Mouse (Mus musculus) gonadal fat pad, adult 2 months (tissue): ENCODE data around the gene Ehd2. TPM values are rescaled to one million over a fixed set of nuclear protein-coding genes. Genes with fewer than 3 reads are reported as not detected.
"Not testable (repeated sequence)": the region's sequence is repeated elsewhere in the genome, so short reads cannot be mapped to it uniquely, and the experiment has no call there.

Experiments
- DNase-seq: peaks from one replicate; pipeline ENCODE4 v3.0.0-alpha.2; 2012; ENCODE audit warnings: low read depth
- polyA plus RNA-seq: library from polyadenylated mRNA; depleted of rRNA; stranded (reverse); fragments of >200 nt; gene quantifications from 2 replicates; pipeline ENCODE4 v1.2.3, GENCODE M21; 2012

The Ehd2 gene
- polyA plus RNA-seq, 1 experiment: 304 TPM

GRCm38 (mm10) chr7:15945721-15946536 is 21.4 kb downstream of the Ehd2 start, which contains the start of gene Nop53:
Gene Nop53, minus strand, starts transcription at chr7:15946074.
- peak; percentile 88 for DNase-seq

DNA sequence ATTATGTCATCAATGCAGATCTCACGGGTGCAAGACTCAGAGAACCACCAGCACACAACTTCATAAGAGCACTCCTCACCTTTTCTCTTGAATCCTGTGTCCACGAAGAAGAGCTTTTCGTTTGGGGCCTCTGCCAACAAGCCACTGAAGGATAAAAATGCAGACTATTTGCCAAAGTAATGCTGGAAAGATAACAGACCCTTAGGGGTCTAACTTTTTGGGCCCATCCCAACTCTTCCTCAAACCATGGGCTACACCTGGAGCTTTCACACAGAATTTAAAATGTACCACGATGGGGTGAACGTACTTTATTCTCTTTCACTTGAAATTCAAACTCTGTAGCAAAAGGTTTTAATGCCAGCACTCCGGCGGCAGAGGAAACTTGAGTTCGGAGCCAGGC is 22.2 kb downstream of the Ehd2 start:
- no peak for DNase-seq

GRCm38 (mm10) chr7:15944311-15944710 is 23.1 kb downstream of the Ehd2 start:
- DNase-seq: peak; percentile 81

DNA sequence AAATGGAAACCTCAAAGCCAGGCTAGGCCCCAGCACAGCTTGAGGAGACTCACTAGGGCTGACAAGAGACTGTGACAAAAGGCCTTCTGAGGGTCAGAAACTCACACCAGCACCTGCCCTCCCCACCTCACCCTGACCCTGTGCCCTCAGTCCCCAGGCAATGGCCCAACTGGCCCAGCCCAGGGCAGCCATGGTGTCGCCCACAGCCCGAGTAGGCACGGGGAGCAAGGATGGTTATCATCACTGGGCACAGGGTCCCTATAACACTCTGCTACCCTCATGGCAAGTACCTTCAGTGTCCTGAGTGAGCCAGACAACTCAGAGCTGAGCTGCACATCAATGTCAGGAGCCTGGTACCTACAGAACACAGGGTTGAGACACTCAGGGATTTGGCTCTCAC is 28.7 kb downstream of the Ehd2 start:
- DNase-seq: no peak

- no peak for DNase-seq
Measured at GRCm38 (mm10) chr7:15937491-15937890, 29.9 kb downstream of the Ehd2 start.

GRCm38 (mm10) chr7:15933437-15934359 is 33.7 kb downstream of the Ehd2 start:
- no peak for DNase-seq

- no peak for DNase-seq
Measured at GRCm38 (mm10) chr7:15931635-15932034, 35.7 kb downstream of the Ehd2 start.

- no peak for DNase-seq
Measured at GRCm38 (mm10) chr7:15930543-15930942, 36.8 kb downstream of the Ehd2 start.

GRCm38 (mm10) chr7:15929910-15930309 is 37.5 kb downstream of the Ehd2 start:
- DNase-seq: no peak

DNA sequence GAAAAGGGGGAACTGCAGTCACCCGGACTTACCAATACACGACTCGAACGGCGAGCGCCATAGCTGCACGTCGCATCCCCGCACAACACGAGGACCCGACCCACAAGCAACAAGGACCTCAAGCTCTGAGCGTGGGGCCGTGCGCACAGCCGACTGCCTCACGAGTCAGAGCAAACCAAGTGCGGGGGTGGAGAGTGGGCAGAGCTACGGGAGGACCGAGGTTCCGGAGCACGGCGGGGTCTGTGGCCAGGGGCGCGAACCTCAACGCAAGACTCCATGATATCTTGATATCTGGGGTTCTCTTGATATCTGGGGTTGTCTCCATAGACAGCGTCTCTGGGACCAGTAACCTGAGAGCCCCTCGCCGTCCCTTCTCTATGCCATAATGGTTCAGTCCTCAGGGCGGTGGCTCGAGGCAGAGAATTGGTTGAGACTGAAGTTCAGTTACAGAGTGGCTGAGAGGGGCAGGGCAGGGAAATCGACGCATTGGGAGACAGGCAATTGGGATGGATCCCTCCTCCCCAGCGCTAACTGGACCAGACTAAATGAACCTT is 45.1 kb downstream of the Ehd2 start, which contains the start of gene Selenow:
Gene Selenow, minus strand, starts transcription at position 183 of the 554 bp plus-strand sequence.
- DNase-seq: no peak

GRCm38 (mm10) chr7:15921796-15922195 is 45.6 kb downstream of the Ehd2 start:
- no peak for DNase-seq

DNA sequence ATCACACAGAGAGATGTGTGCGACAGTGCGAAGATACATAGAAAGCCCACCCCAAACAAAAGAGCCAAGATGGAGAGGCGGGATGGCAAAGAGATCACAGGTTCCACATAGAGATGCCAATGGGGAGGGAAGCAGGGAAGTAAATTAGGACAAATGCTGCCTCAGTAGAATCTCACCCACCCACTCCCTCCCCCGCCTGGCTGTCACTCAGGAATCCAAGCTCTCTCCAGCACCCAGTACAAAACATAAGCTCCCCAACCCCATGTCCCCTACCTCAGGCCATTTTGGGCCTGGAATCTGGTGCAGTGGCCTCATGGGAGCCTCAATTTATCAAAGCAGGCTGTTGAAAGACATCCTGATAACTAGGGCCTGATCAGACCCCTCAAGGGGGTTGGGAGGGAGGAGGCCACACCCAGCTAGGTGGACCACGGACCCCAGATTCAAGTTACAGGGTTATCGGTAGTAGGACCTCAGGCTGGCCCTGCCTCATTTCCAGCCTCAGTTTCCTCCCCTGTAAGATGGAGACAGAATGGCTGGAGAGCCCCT is 46.6 kb downstream of the Ehd2 start:
- no peak for DNase-seq

DNA sequence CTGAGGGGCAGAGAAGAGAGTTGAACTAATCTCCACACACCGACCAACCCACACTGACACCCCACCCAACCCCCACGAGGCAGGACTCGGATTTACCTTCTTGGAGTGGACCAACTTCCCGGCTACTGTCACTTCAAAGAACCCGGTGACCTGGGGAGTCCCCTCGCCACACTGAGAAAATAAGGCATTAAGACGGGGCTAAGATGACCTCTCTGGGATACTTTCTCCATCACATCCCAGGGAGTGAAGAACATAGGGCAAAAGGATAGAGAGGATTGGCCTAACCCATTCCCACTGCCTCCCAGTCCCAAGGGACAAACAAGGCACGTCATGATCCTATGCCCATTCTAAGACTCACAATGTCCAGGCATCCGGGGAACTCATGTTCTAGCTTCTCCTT is 47.4 kb downstream of the Ehd2 start:
- DNase-seq: no peak

- DNase-seq: no peak
Measured at GRCm38 (mm10) chr7:15918371-15918770, 49.0 kb downstream of the Ehd2 start.

DNA sequence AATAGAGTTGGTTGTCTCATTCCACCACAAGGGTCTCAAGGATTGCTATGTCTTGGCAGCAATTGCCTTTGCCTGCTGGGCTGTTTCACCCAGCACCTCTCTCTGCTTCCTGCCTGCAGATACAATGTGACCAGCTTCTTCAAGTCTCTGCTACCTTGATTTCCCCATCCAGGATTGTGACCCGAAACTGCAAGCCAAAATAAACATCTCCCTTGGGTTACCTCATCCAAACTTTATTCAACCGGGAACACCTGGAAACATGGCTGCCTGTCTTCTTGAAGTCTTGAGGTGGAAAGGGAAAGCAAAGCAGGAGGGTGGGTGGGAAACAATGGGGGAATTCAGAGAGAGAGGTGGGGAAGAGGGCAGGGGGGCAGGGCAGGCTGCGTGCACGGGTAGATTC is 50.4 kb downstream of the Ehd2 start:
- no peak for DNase-seq

- no peak for DNase-seq
Measured at GRCm38 (mm10) chr7:15916134-15916723, 51.1 kb downstream of the Ehd2 start.

DNA sequence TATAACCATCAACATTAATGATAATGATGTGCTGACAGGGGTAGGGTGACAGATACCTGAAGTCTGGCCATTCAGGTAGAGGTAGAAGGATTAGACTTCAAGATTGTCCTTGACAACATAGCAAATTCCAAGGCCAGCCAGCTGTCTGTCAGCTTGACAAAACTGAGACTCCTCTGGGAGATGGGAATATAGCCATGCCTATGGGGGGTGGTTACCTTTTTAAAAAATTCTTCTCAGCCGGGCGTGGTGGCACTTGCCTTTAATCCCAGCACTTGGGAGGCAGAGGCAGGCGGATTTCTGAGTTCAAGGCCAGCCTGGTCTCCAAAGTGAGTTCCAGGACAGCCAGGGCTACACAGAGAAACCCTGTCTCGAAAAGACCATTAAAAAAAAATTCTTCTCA is 51.7 kb downstream of the Ehd2 start:
- not testable (repeated sequence) for DNase-seq

- DNase-seq: no peak
Measured at GRCm38 (mm10) chr7:15914751-15915150, 52.6 kb downstream of the Ehd2 start.

DNA sequence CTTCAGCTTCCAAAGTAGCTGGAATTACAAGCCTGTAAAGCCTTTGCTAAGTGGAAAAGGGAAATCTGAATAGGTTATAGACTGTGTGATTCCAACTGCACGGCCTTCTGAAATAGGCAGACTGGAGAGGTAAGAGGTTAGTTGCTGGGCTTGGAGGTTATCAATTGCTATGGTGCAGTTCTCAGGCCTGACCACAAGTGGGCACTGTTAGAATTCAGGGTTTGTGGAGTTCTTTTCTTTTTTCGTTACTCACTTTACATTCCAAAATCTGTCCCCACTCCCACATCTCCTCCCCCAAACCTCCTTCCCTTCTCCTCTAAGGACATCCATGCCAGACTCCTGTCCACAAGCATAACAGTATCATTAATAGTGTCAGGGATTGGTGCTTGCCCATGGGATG is 53.1 kb downstream of the Ehd2 start:
- DNase-seq: no peak

- no peak for DNase-seq
Measured at GRCm38 (mm10) chr7:15912183-15912582, 55.2 kb downstream of the Ehd2 start.

DNA sequence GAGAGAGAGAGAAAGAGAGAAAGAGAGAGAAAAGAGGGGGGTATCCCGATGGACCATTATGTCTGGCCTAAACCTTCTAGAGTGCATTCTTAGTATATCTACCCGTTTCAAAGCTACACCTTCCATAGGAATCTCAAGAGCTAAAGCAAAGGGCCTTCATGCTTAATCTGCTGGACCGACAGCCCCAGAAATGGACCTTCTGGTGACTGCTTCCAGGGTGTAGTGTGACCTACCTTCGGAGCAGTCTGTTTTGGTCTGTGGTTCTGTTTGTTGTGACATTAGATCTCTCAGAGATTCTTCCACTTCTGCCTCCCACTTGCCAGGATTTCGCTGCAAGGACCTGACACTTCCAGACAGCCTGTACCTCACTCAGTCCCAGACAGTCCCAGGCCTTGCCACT is 56.8 kb downstream of the Ehd2 start:
- DNase-seq: no peak
